Mouse (Mus musculus): ENCODE measurements around the gene Trappc3l.
A peak's percentile ranks its signal among the peaks of the same experiment; 100 is the strongest.

GRCm38 (mm10) chr10:34110863-34111465, 73.6 kb downstream of the Trappc3l start:
- TF ChIP-seq BHLHE40 (IDR thresholded peaks at IDR 0.05; ENCODE audit: low read depth, low read length) (peak; percentile 36; the same call in 1 of the 2 replicates), CHD2 (IDR thresholded peaks at IDR 0.05; ENCODE audit: low read length) (no peak), SIN3A (IDR thresholded peaks at IDR 0.05; ENCODE audit: low read length) (no peak), CTCF (conservative IDR thresholded peaks at IDR 0.05 in 1 of 2, IDR thresholded peaks at IDR 0.05 in 1 of 2; ENCODE audit: low read depth in 2 of 2, low read length in 2 of 2) (no peak), ZC3H11A (IDR thresholded peaks at IDR 0.05; ENCODE audit: low read depth, low read length) (no peak)

All from CH12.LX (cell line).